Mouse (Mus musculus) inflammation-experienced regulatory T-cells, adult 16 weeks (primary cell): Measurements from ENCODE around the gene Pth2r. TPM values are rescaled to one million over a fixed set of nuclear protein-coding genes. Genes with fewer than 3 reads are reported as not detected.

Source experiments
- polyA plus RNA-seq: library from polyadenylated mRNA; unstranded; fragments of 100-300 nt; shearing (Covaris generic); gene quantifications from one replicate; pipeline ENCODE4 v1.2.1, GENCODE M21; 2017

Pth2r gene
- polyA plus RNA-seq = not detected

GRCm38 (mm10) chr1:65281756-65282155 lies at the start of gene Pth2r:
Gene Pth2r (plus strand): TSS chr1:65282056.

Other genes with a start within 250 kb of the Pth2r start
- gene Akr1cl, start 249.3 kb upstream of the Pth2r start, polyA plus RNA-seq = 0.23 TPM
- not detected for gene Cryge, start 230.9 kb upstream of the Pth2r start, polyA plus RNA-seq
- gene Crygd, start 218.6 kb upstream of the Pth2r start, polyA plus RNA-seq = not detected
- gene Crygc, start 208.4 kb upstream of the Pth2r start, polyA plus RNA-seq = not detected
- gene Crygb, start 199.8 kb upstream of the Pth2r start, polyA plus RNA-seq = not detected
- gene Cryga, start 178.7 kb upstream of the Pth2r start, polyA plus RNA-seq = not detected
- gene Gm28845, start 162.5 kb upstream of the Pth2r start, polyA plus RNA-seq = not detected
- not detected for gene D630023F18Rik, start 158.8 kb upstream of the Pth2r start, polyA plus RNA-seq
- 16.9 TPM for gene Idh1, start 95.6 kb upstream of the Pth2r start, polyA plus RNA-seq
- gene Pikfyve, start 95.4 kb upstream of the Pth2r start, polyA plus RNA-seq = 32.1 TPM